Mouse (Mus musculus) CD4-positive, CD25-positive, alpha-beta regulatory T cell, adult 4 months (primary cell): ENCODE results near the gene Tmem169. TPM values are rescaled to one million over a fixed set of nuclear protein-coding genes. Genes with fewer than 3 reads are reported as not detected.
A peak's percentile ranks its signal among the peaks of the same experiment; 100 is the strongest.

ENCODE experiments used
- ATAC-seq: one replicate; pipeline ENCODE4 v1.8.0; 2017
- polyA plus RNA-seq, 2 experiments: library from polyadenylated mRNA; unstranded; fragments of 100-300 nt; shearing (Covaris generic); gene quantifications; one replicate each; pipeline ENCODE4 v1.2.1; 2017

Tmem169 gene
- polyA plus RNA-seq, 2 experiments from 2014 or later, result 0.17 TPM; not detected in 1

GRCm38 (mm10) chr1:72286904-72287303, 2.7 kb downstream of the Tmem169 start:
- ATAC-seq, result no peak

GRCm38 (mm10) chr1:72287893-72288292, 3.7 kb downstream of the Tmem169 start:
- no peak for ATAC-seq

GRCm38 (mm10) chr1:72288527-72289150, 4.5 kb downstream of the Tmem169 start:
- ATAC-seq, result no peak

- no peak for ATAC-seq
Observed at GRCm38 (mm10) chr1:72290896-72291295, 6.7 kb downstream of the Tmem169 start.

GRCm38 (mm10) chr1:72291421-72291820, 7.3 kb downstream of the Tmem169 start:
- ATAC-seq, result no peak

GRCm38 (mm10) chr1:72291925-72292324, 7.8 kb downstream of the Tmem169 start:
- no peak for ATAC-seq

- ATAC-seq, result no peak
Observed at GRCm38 (mm10) chr1:72293869-72294663, 9.9 kb downstream of the Tmem169 start.

GRCm38 (mm10) chr1:72295746-72296145, 11.6 kb downstream of the Tmem169 start:
- ATAC-seq, result no peak

GRCm38 (mm10) chr1:72301845-72302244, 17.7 kb downstream of the Tmem169 start:
- no peak for ATAC-seq

GRCm38 (mm10) chr1:72306241-72306640, 22.1 kb downstream of the Tmem169 start:
- ATAC-seq, result no peak

GRCm38 (mm10) chr1:72306679-72307181, 22.6 kb downstream of the Tmem169 start:
- ATAC-seq, result peak; percentile 59

- peak; percentile 94 for ATAC-seq
Observed at GRCm38 (mm10) chr1:72307317-72307798, 23.2 kb downstream of the Tmem169 start, which contains the start of gene Xrcc5. TSS of gene Xrcc5 (plus strand) at chr1:72307421.

- ATAC-seq, result no peak
Observed at GRCm38 (mm10) chr1:72308919-72309318, 24.8 kb downstream of the Tmem169 start.

GRCm38 (mm10) chr1:72309744-72310424, 25.7 kb downstream of the Tmem169 start:
- no peak for ATAC-seq

- ATAC-seq, result no peak
Observed at GRCm38 (mm10) chr1:72312701-72313398, 28.7 kb downstream of the Tmem169 start.

GRCm38 (mm10) chr1:72313399-72314039, 29.4 kb downstream of the Tmem169 start:
- peak; percentile 72 for ATAC-seq

GRCm38 (mm10) chr1:72315447-72315846, 31.3 kb downstream of the Tmem169 start:
- no peak for ATAC-seq

- no peak for ATAC-seq
Observed at GRCm38 (mm10) chr1:72316409-72316808, 32.2 kb downstream of the Tmem169 start.

- ATAC-seq, result no peak
Observed at GRCm38 (mm10) chr1:72316901-72317300, 32.7 kb downstream of the Tmem169 start.

GRCm38 (mm10) chr1:72320759-72321158, 36.6 kb downstream of the Tmem169 start:
- ATAC-seq, result no peak

GRCm38 (mm10) chr1:72323248-72323647, 39.1 kb downstream of the Tmem169 start:
- no peak for ATAC-seq
